Mouse (Mus musculus): ENCODE measurements around the gene Rbm6. TPM values are rescaled to one million over a fixed set of nuclear protein-coding genes. Genes with fewer than 3 reads are reported as not detected.

The Rbm6 gene
- 149 TPM for total RNA-seq (2023)

GRCm38 (mm10) chr9:107873137-107873536 lies at the start of gene Rbm6:
TSS of gene Rbm6 (minus strand) at chr9:107873237.

DNA sequence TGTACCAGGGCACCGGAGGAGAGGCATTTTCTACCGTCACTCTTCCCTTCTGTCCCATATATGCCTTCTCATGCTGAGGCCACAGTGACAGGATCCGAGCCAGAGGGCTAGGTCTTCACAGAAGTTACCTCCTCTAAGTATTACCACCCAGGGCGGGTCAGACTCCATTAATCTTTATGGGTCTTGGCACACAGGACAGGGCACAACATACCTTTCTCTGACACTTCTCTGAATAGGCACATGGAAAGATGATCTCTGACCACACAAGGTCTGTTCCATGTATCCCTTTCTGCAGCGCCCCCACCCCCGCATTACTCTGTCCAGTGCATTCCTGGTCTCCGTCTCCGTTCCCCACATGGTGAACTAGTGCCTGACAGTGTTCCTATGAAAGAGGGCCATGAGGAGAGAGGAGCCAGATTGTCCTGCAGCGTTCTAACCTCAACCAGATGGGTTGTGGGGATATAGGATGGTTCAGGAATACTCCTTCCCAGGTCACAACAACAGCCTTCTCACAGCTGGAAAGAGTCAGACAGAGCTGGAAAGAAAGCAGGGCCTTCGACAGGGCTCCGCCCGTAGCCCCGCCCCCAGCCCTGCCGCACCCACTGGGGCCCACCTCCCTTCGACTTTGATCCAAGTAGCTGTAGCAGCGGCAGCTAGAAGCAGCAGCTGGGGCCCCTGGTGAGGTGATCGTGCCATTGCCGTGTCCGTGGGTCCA lies 33.4 kb upstream of the Rbm6 start, which contains the start of gene Mst1r:
Gene Mst1r (plus strand): TSS at position 622 of the 715 bp plus-strand sequence.

DNA sequence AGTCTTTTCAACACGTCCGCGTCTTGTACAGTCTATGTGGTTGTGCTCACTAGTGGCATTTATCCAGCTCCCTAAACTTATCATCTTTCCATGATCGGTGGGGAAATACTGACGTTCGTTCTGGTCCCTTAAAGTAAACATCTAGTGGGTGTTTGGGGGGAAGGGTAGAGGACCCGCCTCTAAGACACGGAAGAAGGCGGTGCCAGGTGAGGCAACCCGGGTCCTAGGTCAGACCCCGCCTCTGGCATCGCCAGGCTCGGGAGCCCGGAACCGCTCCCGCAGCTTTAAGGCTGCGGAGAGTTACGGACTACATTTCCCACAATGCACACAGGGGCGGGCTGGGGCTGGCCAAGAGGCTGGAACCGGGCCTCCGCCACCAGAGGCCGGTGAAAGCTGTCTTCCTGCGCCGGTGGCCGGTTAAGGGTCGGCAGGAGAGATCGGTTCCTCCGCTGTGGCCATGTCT lies 14.8 kb upstream of the Rbm6 start, which contains the start of gene Mon1a:
Gene Mon1a (plus strand): TSS at position 348 of the 463 bp plus-strand sequence.

DNA sequence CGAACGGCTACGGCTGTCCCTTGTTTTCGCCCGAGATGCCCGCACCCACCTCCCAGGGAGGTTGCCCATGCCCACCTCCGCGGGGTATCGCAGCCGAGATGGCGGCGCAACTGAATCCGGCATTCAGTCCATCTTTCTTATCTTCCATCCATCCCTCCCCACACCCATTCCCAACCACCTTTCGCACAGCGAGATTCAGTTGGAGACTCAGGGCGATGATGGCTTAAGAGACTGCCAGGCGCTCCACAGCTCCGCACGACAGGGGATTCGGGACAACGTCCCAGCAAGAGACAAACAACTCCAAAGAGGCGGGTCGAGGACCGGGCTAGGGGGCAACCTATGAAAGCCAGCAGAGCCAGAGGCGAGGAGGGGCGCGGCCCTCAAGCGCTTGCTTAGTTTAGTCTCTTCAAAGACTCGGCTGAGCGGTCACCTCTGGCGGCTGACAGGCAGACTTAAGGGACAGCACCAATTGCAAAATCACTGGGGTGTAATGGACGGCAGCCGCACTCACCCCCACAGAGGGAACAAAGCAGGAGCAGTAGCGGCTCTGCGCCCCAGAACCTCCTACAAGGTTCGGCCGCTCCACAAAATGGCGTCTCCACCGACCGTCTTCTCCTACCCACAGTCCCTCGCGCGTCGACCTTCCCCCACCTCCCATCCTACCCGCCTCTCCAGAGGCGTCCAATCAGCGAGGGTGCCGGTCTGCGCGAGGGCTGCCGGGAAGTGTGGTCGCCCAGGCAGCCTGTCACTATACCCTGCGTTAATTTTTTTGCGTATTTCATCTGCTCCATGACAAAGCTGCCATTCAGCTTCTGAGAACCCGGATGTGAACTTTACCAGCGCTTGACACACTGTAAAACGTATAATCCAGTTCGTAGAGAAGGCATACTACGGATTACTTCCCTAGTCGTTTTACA lies 102.4 kb downstream of the Rbm6 start, which contains the start of gene Rbm5:
Gene Rbm5 (minus strand): TSS at position 623 of the 917 bp plus-strand sequence.

Other genes starting within 250 kb of the Rbm6 start
- gene Gnai2, start 237.9 kb downstream of the Rbm6 start, total RNA-seq (2023): 430 TPM
- not detected for gene Slc38a3, start 203.7 kb downstream of the Rbm6 start, total RNA-seq (2023)
- gene Gnat1, start 193.5 kb downstream of the Rbm6 start, total RNA-seq (2023): 2.1 TPM
- gene Sema3f, start 162.8 kb downstream of the Rbm6 start, total RNA-seq (2023): 1.3 TPM
- gene Rbm5, start 102.2 kb downstream of the Rbm6 start, total RNA-seq (2023): 249 TPM
- 14.0 TPM for gene Mon1a, start 14.9 kb upstream of the Rbm6 start, total RNA-seq (2023)
- gene Mst1r, start 33.6 kb upstream of the Rbm6 start, total RNA-seq (2023): not detected
- not detected for gene Actl11, start 55.2 kb upstream of the Rbm6 start, total RNA-seq (2023)
- gene Camkv, start 62.4 kb upstream of the Rbm6 start, total RNA-seq (2023): not detected
- gene Traip, start 76.9 kb upstream of the Rbm6 start, total RNA-seq (2023): 7.0 TPM
- gene Uba7, start 102.3 kb upstream of the Rbm6 start, total RNA-seq (2023): 171 TPM
- gene Gm20661, start 109.8 kb upstream of the Rbm6 start, total RNA-seq (2023): 1.1 TPM
- gene Inka1, start 112.6 kb upstream of the Rbm6 start, total RNA-seq (2023): not detected
- gene Cdhr4, start 119.3 kb upstream of the Rbm6 start, total RNA-seq (2023): 2.6 TPM
- gene Gm20662, start 123.1 kb upstream of the Rbm6 start, total RNA-seq (2023): 7.3 TPM
- 133 TPM for gene Ip6k1, start 129.3 kb upstream of the Rbm6 start, total RNA-seq (2023)
- gene Gmppb, start 176.0 kb upstream of the Rbm6 start, total RNA-seq (2023): 23.7 TPM
- gene Amigo3, start 179.9 kb upstream of the Rbm6 start, total RNA-seq (2023): 5.9 TPM
- 0.26 TPM for gene Mst1, start 207.2 kb upstream of the Rbm6 start, total RNA-seq (2023)
- gene Rnf123, start 210.1 kb upstream of the Rbm6 start, total RNA-seq (2023): 172 TPM
- gene Apeh, start 221.4 kb upstream of the Rbm6 start, total RNA-seq (2023): 121 TPM